Mouse (Mus musculus) neural tube, embryonic 10.5 days (tissue): ENCODE results near the gene Cacng8.

Experiments used
- DNase-seq: peaks from one replicate; pipeline ENCODE4 v3.0.0-alpha.2; 2017; ENCODE audit warnings: low spot score; ENCODE audit errors: extremely low spot score

Gene Cacng8

GRCm38 (mm10) chr7:3390413-3391080 is at the start of gene Cacng8:
TSS of gene Cacng8 (plus strand) at chr7:3390683.
- DNase-seq = peak; percentile 29

- no peak for DNase-seq
Observed at GRCm38 (mm10) chr7:3343861-3344260, 46.6 kb upstream of the Cacng8 start.

- DNase-seq = no peak
Observed at GRCm38 (mm10) chr7:3345301-3345700, 45.2 kb upstream of the Cacng8 start.

- DNase-seq = no peak
Observed at GRCm38 (mm10) chr7:3347366-3348287, 42.9 kb upstream of the Cacng8 start.

GRCm38 (mm10) chr7:3348326-3348725 is 42.2 kb upstream of the Cacng8 start:
- DNase-seq = no peak

GRCm38 (mm10) chr7:3349775-3350174 is 40.7 kb upstream of the Cacng8 start:
- no peak for DNase-seq

GRCm38 (mm10) chr7:3351536-3351935 is 38.9 kb upstream of the Cacng8 start:
- DNase-seq = no peak

- DNase-seq = no peak
Observed at GRCm38 (mm10) chr7:3354850-3355249, 35.6 kb upstream of the Cacng8 start.

GRCm38 (mm10) chr7:3360678-3361077 is 29.8 kb upstream of the Cacng8 start:
- no peak for DNase-seq

- DNase-seq = no peak
Observed at GRCm38 (mm10) chr7:3365547-3366279, 24.8 kb upstream of the Cacng8 start.

GRCm38 (mm10) chr7:3366705-3367516 is 23.6 kb upstream of the Cacng8 start:
- peak; percentile 19 for DNase-seq

GRCm38 (mm10) chr7:3367569-3367968 is 22.9 kb upstream of the Cacng8 start:
- DNase-seq = no peak

GRCm38 (mm10) chr7:3368311-3368710 is 22.2 kb upstream of the Cacng8 start:
- DNase-seq = no peak

GRCm38 (mm10) chr7:3369189-3369588 is 21.3 kb upstream of the Cacng8 start:
- DNase-seq = no peak

GRCm38 (mm10) chr7:3370407-3370806 is 20.1 kb upstream of the Cacng8 start:
- no peak for DNase-seq

GRCm38 (mm10) chr7:3372376-3372775 is 18.1 kb upstream of the Cacng8 start:
- no peak for DNase-seq

GRCm38 (mm10) chr7:3373754-3374153 is 16.7 kb upstream of the Cacng8 start:
- DNase-seq = no peak

- DNase-seq = peak; percentile 39
Observed at GRCm38 (mm10) chr7:3376831-3377230, 13.7 kb upstream of the Cacng8 start.

GRCm38 (mm10) chr7:3382123-3382522 is 8.4 kb upstream of the Cacng8 start:
- no peak for DNase-seq

GRCm38 (mm10) chr7:3384807-3385319 is 5.6 kb upstream of the Cacng8 start:
- DNase-seq = no peak
